Comparison of ENCODE assay signal across 9 mouse cellular contexts in genomic region chr6:113795241-113795702, GRCm38 (mm10). TPM values are rescaled to one million over a fixed set of nuclear protein-coding genes. Genes with fewer than 3 reads are reported as not detected.
DNase-seq lines count a peak whose midpoint lies in the region; ATAC-seq lines count a peak whose summit lies in the region.
"Had no signal": no experiment of that assay in that cellular context is flagged by ENCODE, and none has a peak within 500 bp of the region (broad histone marks: within the 10 kb centered on the region; RNA-seq: fewer than 3 reads in every experiment).

No protein-coding gene starts in this region.

- no peak overlapping the region for H3K4me2 ChIP-seq in hindbrain, embryonic 15.5 days
- no peak overlapping the region for H3K4me2 ChIP-seq in neural tube, embryonic 12.5 days (replicated peaks)

- H3K9ac ChIP-seq in hindbrain, embryonic 15.5 days = no peak overlapping the region
- H3K9ac ChIP-seq in neural tube, embryonic 12.5 days = no peak overlapping the region

- WGBS in hindbrain, embryonic 15.5 days = 15% methylated on average over 4 of the region's 4 CpGs
- WGBS in neural tube, embryonic 12.5 days = 5% methylated on average over 4 of the region's 4 CpGs

- DNase-seq in brain, adult 2 months (ENCODE audit: low read depth, low spot score) = peak; percentile 93
- peak; percentile 40 for DNase-seq in embryo, embryonic 10 days (ENCODE audit: low spot score)
- peak; percentile 71 for DNase-seq in gastrocnemius, postnatal 10 days
- peak; percentile 79 for DNase-seq in left cerebral cortex, postnatal 4 days

- intact Hi-C loops in left cerebral cortex, postnatal 4 days (cut with DNase I) = no loop called here

- ATAC-seq in hindbrain, embryonic 15.5 days (ENCODE audit: low FRiP score, low read depth) = 0 out of 2 replicates have a peak, but pooled peaks have one; percentile 54
- ATAC-seq in neural tube, embryonic 12.5 days (ENCODE audit: low FRiP score, low read depth) = peak; percentile 74
- no peak for ATAC-seq in monocyte, adult 5-6 weeks (replicated peaks; ENCODE audit: insufficient number of reproducible peaks, low FRiP score, low TSS enrichment, poor library complexity, severe bottlenecking)
- no peak for ATAC-seq in megakaryocyte progenitor cell, adult 5-6 weeks (replicated peaks; ENCODE audit: poor library complexity)

- no peaks in the 10 kb centered on the region for H3K9me3 ChIP-seq in hindbrain, embryonic 15.5 days
- H3K9me3 ChIP-seq in neural tube, embryonic 12.5 days = no peaks in the 10 kb centered on the region

- H3K27ac ChIP-seq in hindbrain, embryonic 15.5 days (replicated peaks) = peak overlapping the region; percentile 14; the same call in 1 of the 2 replicates
- H3K27ac ChIP-seq in neural tube, embryonic 12.5 days = no peak overlapping the region
- H3K27ac ChIP-seq: macrophage had no signal

- H3K27me3 ChIP-seq in hindbrain, embryonic 15.5 days = no peaks in the 10 kb centered on the region
- H3K27me3 ChIP-seq in neural tube, embryonic 12.5 days (replicated peaks) = no peaks in the 10 kb centered on the region; the same call in 1 of the 2 replicates

- H3K4me1 ChIP-seq in hindbrain, embryonic 15.5 days (replicated peaks) = peaks cover 19% of the 10 kb centered on the region
- H3K4me1 ChIP-seq in neural tube, embryonic 12.5 days = peaks cover 25% of the 10 kb centered on the region

- no peak overlapping the region for H3K4me3 ChIP-seq in hindbrain, embryonic 15.5 days
- H3K4me3 ChIP-seq in neural tube, embryonic 12.5 days = no peak overlapping the region

- peaks cover 18% of the 10 kb centered on the region; the same call in 1 of the 2 replicates for H3K36me3 ChIP-seq in hindbrain, embryonic 15.5 days
- H3K36me3 ChIP-seq in neural tube, embryonic 12.5 days = no peaks in the 10 kb centered on the region

RNA-seq across cellular contexts. Expression of gene Sec13, which starts 54.7 kb away (rescaled TPM):
- 10 to 100 TPM; 84.8 to 92.2 TPM for total RNA-seq in gastrocnemius, postnatal 10 days (2021)
- 200 TPM in 2 replicates for polyA plus RNA-seq in hindbrain, embryonic 15.5 days (2015; fragmentation: Nextera tagmentation; extraction: Ambion mirVana)
- 100 to 1,000 TPM; 100 to 104 TPM for total RNA-seq in left cerebral cortex, postnatal 4 days (2021)
- 244 and 251 TPM in 2 replicates for polyA plus RNA-seq in neural tube, embryonic 12.5 days (2016; fragmentation: Nextera tagmentation; extraction: Ambion mirVana)
- 93.8 to 134 TPM (median 113 TPM) in 3 replicates for total RNA-seq in monocyte, adult 5-6 weeks (2017)
- 113 and 148 TPM in 2 replicates for total RNA-seq in megakaryocyte progenitor cell, adult 5-6 weeks (2015)
- total RNA-seq in megakaryocyte progenitor cell, adult 5-6 weeks (2017) = 157 and 159 TPM in 2 replicates

Comparison
In these comparisons a context has a peak if more than half of its experiments do, and no peak if none do; other contexts are left out.
1. DNase-seq: peak in every context shown above with its lines; median percentile 93 in brain, adult 2 months; 79 in left cerebral cortex, postnatal 4 days; 71 in gastrocnemius, postnatal 10 days; 40 in embryo, embryonic 10 days.
2. ATAC-seq: peak in hindbrain, embryonic 15.5 days (single experiment) and neural tube, embryonic 12.5 days (single experiment); none in monocyte, adult 5-6 weeks (single experiment) and megakaryocyte progenitor cell, adult 5-6 weeks (single experiment).